Mouse (Mus musculus): ENCODE measurements around the gene Cst6.

The Cst6 gene

DNA sequence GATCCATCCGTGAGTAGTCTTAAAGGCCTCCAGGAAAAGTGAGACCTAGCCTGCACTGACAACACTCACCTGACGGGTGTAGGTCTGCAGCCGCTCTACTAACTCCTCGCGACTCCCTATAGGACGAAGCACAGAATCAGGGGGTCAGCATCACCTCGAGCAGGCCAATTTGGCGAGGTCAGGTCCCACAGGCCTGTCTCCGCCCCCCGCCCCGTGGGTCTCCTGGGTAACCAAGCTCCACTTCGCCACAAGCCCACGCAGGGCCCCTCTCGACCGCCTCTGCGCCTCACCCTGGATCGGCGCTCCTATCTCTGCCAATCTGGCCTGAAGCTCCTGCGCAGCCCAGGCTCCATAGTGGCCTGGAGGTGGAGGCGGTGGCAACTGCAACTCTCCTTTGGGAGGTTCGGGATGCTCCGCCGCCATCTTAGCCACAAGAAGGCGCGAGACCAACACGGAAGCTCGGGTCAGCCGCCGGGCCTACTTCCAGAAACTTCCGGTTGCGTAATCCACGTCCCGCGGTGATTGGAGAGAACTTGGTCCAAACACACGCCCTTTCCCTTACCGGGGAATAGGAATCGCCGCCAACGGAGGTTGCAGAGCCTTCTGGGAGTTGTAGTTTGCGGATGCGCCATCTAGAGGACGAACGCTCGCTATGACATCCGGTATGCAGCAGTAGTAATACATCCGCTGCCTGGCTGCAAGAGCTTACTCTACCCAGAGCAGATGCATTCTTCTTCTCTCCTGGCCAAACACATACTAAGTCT lies 54.2 kb downstream of the Cst6 start, which contains the start of gene Sf3b2:
Gene Sf3b2, minus strand, starts transcription at position 484 of the 764 bp plus-strand sequence.
- intact Hi-C loops (cut with DNase I), result loop anchor here (5.0 kb wide), 1 partner anchor 52 kb away; the partner anchor contains the start of gene Cst6
